Mouse (Mus musculus) ES-E14 (cell line): Measurements from ENCODE around the gene Ubtf.

Experiments used
- CHD2 ChIP-seq: IDR thresholded peaks from 2 replicates; pipeline ENCODE4 v1.6.1; 2014; ENCODE audit warnings: mild to moderate bottlenecking, low read depth, low read length, inconsistent platforms
- HCFC1 ChIP-seq: IDR thresholded peaks from 2 replicates; pipeline ENCODE4 v1.6.1; 2012; ENCODE audit warnings: low read length, inconsistent platforms, borderline replicate concordance; ENCODE audit not compliant: insufficient read depth
- MAFK ChIP-seq: IDR thresholded peaks from 2 replicates; pipeline ENCODE4 v1.6.1; 2014; ENCODE audit warnings: mild to moderate bottlenecking, low read depth, low read length, inconsistent platforms; ENCODE audit not compliant: insufficient read depth
- ZC3H11A ChIP-seq: IDR thresholded peaks from 2 replicates; pipeline ENCODE4 v1.6.1; 2012; ENCODE audit warnings: low read depth, mild to moderate bottlenecking, inconsistent platforms, low read length, borderline replicate concordance
- ZNF384 ChIP-seq: IDR thresholded peaks from 2 replicates; pipeline ENCODE4 v1.6.1; 2012; ENCODE audit warnings: low read depth, low read length, inconsistent platforms

DNA sequence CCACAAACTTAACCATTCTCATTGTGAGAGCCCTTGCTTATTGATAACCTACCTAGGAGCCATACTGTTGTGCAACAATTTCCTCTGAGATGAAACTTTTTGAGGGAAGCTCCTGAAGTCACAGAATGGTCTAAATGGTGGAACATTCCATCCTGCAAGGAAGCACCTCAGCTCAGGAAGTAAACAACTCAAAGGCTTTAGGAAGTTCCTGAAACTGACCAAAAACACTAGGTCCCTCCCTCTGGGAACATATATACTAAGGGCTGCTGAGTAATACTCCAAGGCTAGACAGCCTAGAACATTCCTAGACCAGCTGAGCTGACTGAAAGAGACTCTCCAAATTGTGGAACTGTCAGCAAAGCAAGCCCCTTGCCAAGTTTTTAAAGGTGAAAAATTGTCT is 13.5 kb upstream of the Ubtf start:
- TF ChIP-seq CHD2 (no peak), MAFK (no peak), HCFC1 (no peak), ZNF384 (no peak), ZC3H11A (no peak)
